Mouse (Mus musculus): ENCODE measurements at regions not wholly inside any gene's neighbourhood (a gene's known extent, or its start where the extent isn't known, plus 50 kb on each side); places are given as distances from the start of the nearest gene placed in this dataset.

DNA sequence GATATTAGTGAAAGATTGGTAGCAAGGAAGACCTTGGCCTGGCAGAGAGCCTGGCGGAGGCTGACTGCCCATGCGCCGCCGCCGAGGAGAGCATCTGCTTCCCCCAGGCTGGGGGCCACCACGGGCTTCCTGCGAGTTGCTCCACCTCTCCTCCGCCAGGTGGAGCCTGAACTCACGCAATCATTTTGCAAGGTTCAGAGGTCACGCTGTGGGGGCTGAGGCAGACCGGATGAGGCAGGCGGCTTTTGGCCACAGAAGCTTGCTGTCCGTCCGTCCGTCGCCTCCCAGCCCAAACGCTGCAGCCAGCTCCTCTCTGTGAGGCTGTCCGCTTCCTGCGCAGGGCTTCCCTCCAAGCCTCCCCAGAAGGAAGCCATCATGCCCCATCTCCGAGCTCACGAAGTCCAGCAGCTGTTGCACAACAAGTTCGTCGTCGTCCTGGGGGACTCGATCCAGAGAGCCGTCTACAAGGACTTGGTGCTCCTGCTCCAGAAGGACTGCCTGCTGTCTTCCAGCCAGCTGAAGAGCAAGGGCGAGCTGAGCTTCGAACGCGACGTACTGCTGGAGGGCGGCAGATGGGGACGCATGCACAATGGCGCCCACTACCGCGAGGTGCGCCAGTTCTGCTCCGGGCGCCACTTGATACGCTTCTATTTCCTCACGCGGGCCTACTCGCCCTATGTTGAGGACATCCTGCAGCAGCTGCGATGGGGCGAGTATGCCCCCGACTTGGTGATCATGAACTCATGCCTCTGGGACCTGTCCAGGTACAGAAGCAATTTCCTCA lies 269.3 kb upstream of the Erbb4 start:
- no peak for DNase-seq (ENCODE audit: low spot score)

DNA sequence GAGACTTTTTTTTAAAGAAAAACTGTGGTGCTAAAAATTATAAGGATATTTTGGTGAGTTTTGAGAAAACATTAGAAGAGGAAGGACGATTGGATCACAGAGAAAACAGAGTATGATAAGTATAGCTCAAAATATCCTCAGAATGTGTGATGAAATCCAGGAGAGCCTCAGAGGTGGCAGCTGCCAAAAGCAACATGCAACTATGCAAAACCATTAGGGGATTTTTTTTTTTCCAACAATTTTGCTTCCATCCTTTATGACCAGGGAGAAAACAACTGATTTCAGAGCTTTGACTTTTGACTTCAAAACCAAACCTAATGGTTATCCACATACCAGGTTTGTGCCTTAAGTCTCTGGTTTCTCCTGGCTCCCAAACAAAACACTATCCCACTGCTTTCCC lies 267.4 kb upstream of the Erbb4 start:
- DNase-seq (ENCODE audit: low spot score), result no peak

DNA sequence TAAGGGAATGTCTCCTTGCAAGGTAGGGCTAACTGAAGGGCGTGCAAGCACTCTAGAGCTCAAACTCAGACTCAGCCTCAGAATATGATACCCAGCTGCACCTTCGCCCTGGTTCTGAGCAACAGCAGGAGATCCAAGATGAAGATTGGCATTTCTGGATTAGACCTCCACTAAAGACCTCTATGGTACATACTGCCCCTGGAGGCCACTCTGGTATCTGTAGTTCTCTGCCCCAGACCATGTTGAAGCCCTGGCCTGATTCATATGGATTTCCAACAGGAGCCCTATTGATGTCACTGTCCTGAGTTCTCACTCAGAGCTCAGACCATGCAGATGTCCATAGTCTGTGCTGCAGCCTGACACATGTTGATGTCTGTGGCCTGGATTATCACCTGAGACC lies 262.2 kb upstream of the Erbb4 start:
- no peak for DNase-seq (ENCODE audit: low spot score)

DNA sequence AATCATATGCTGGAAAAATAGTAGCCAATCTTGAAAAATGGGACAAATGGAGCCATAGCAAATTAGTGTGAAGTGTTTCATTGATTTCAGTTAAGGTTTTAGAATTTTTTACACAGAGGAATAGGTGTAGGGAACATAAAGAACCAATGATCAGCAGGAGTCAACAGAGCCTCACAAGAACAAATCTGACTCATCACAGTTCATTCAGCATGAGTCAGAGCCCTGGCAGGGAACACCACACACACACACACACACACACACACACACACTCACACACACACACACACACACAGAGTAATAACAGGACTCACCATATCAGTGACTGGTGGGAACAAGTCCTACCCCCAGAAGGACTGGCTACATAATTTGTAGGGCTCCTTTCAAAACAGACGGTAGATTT lies 259.7 kb upstream of the Erbb4 start:
- DNase-seq (ENCODE audit: low spot score), result no peak

DNA sequence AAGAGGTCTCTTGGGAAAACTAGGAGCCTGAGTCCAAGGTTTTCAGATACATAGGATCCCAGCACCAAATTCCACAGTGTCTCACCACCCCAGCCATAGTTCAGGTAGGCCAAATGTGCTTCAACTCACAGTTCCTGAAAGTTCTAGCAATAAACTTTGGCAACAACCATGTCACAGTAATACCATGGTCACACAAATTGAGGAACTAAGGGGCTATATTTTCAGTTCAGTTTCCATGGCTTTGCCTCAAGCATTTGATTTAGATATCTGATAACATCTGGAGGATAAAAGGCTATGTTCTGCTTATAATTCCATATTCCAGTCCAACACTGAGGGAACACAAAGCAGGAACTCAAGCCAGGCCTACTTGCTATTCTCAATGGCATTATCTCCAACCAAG lies 256.2 kb upstream of the Erbb4 start:
- no peak for DNase-seq (ENCODE audit: low spot score)

DNA sequence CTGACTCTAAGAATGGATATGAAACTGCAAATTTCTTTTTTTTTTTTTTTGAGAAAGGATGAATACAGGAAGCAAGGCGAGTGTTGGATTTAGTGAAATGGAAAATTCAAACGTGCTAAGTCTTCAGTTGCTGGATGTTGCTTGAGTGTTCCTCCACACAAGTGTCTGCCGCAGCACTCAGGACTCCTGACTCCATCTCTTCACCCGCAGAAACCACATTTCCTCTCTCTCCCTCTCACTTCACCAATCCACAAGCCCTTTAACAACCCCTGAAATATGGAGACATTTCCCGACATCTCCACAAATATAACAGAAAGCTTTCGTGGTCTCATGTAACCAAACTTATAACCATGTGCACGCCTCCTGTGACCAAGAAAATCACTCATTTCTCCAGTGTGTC lies 249.7 kb upstream of the Erbb4 start:
- DNase-seq (ENCODE audit: low spot score), result no peak

- no peak for DNase-seq (ENCODE audit: low spot score)
These were observed 242.6 kb upstream of the Erbb4 start for GRCm38 (mm10) chr1:69350417-69350816.

DNA sequence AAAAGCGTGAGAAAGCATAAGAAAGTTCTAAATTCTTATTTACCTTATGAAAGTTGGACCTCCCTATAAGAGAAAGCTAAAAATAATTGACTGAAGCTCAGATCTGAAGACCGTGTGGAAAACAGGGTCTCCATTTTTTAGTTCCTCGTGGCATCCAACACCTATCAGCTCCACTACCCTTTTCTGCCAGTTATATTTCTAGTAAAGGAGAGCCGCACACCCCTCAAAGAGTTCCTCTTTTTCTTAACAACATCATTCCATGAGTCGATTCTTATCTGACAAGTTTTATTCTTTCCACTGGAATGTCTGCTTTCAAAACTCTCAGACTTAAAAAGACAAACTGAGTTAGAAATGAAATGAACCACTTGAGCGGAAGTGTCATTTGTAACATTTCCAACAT lies 242.0 kb upstream of the Erbb4 start:
- DNase-seq (ENCODE audit: low spot score), result no peak

- DNase-seq (ENCODE audit: low spot score), result no peak
These were observed 234.2 kb upstream of the Erbb4 start for GRCm38 (mm10) chr1:69342100-69342499.

GRCm38 (mm10) chr1:69340481-69340880 lies 232.6 kb upstream of the Erbb4 start:
- DNase-seq (ENCODE audit: low spot score), result no peak

- peak; percentile 52 for DNase-seq (ENCODE audit: low spot score)
These were observed 223.8 kb upstream of the Erbb4 start for GRCm38 (mm10) chr1:69331418-69332254.

GRCm38 (mm10) chr1:69329399-69329798 lies 221.5 kb upstream of the Erbb4 start:
- no peak for DNase-seq (ENCODE audit: low spot score)

GRCm38 (mm10) chr1:69326711-69327110 lies 218.9 kb upstream of the Erbb4 start:
- DNase-seq (ENCODE audit: low spot score), result no peak

DNA sequence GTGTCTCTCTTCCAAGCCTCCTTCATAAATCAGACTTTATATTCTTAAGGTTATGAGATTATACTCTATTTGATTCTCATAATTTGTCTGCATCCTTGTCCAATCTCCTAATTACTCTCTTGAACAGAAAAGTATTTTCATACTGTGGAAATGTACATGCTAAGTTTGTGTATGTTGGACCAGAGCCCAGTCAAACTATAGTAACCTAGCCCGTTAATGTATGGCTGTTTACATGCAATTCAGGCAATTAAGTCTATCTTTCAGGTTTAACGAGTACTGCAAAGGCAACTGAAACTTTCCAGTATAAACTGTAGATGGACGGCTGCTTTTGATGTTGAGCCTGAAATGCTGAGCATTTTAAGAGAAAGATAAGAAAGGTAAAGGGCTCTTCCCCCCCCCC lies 211.7 kb upstream of the Erbb4 start:
- DNase-seq (ENCODE audit: low spot score), result no peak

DNA sequence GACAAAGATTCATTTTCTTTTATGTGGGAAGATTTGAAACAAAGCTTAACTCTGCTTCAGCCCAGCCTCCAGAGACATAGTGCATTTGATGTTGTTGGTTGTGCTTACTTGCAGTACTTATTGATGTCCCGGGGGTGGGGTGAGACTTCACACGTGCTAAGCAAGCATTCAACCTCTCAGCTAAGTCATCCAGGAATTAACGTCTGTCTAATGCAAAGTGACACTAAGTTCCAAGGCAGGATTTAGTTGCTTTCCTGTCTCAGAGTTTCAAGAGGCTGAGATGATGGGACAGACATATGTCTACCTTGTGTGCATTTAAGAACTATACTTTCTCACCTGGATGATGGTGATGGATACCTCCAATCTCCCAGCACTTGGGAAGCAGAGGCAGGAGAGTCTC lies 189.0 kb upstream of the Erbb4 start:
- DNase-seq (ENCODE audit: low spot score), result no peak

- DNase-seq (ENCODE audit: low spot score), result no peak
These were observed 183.5 kb upstream of the Erbb4 start for GRCm38 (mm10) chr1:69291329-69291728.

GRCm38 (mm10) chr1:69286374-69286773 lies 178.5 kb upstream of the Erbb4 start:
- DNase-seq (ENCODE audit: low spot score), result no peak

GRCm38 (mm10) chr1:69277428-69277827 lies 169.6 kb upstream of the Erbb4 start:
- DNase-seq (ENCODE audit: low spot score), result no peak

- no peak for DNase-seq (ENCODE audit: low spot score)
These were observed 139.8 kb upstream of the Erbb4 start for GRCm38 (mm10) chr1:69247691-69248090.

DNA sequence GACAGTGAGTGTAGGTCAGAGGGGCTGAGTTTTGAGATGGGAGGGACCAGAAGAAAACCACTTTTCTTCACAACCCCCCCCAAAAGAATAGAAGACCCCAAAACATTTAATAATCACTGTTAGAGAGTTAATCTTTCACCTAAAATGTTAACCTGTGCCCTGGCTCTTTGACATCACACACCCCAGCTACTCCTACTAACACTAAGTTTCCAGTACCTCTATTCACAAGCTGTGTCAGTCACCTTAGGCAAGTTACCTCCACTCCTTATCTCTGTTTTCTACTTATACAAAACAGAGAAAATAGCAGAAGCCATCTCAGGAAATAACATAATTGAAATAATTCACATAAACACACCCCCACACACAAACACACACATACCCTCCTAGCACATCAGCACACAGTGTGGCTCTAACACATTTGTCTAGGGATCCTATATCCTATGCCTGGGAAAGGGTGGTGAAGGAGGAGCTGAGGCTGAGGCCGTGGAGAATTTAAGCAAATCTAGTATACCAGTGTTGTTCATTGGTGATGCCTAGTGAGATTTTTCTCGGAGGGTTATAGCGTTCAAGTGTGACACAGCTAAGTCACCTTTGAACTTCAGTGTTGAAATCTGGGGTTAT lies 134.5 kb upstream of the Erbb4 start:
- DNase-seq (ENCODE audit: low spot score), result no peak

DNA sequence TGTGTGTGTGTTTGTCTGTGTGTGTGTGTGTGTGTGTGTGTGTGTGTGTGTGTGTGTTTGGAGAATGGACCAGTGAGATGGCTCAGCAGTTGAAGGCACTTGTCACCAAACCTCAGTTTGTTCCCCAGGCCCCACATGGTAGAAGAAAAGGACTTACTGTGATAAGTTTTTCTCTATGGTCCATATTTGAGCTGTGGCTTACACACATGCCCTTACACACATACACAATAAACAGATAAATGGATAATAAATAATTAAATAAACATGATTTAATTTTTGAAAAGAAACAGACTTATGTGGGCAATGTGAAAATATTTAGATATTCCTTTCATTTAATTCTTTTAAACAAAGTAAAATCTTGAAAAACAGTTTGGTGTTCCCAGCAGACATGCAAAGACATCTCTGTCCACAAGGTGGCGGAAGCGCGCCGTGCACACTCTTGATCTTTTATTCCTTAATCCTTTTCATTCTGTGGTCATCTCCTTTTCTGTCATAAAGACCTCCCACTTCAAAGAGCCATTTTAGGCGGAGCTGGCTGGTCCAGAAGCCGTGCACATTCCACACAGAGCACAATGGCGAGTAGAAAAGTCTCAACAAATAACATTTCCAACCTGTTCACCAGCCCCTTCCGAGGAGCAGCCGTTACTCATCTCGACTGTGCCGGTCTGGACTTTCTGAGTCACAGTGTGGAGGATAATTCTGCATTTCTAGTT lies 133.8 kb upstream of the Erbb4 start:
- peak; percentile 88 for DNase-seq (ENCODE audit: low spot score)

GRCm38 (mm10) chr1:69227864-69228263 lies 120.0 kb upstream of the Erbb4 start:
- DNase-seq (ENCODE audit: low spot score), result no peak

Data from retina, embryonic 14.5 days (tissue).